Mouse (Mus musculus) E14TG2a.4 (cell line): ENCODE data around the gene Cd93.

Experiments
- H3K27me3 ChIP-seq: 2 replicates; pipeline ENCODE4 v1.6.1; 2014; ENCODE audit warnings: low read length, control low read depth; ENCODE audit not compliant: insufficient read depth
- H3K36me3 ChIP-seq: 2 replicates; pipeline ENCODE4 v1.6.1; 2014; ENCODE audit warnings: low read length, control low read depth; ENCODE audit not compliant: insufficient read depth
- H3K4me1 ChIP-seq: replicated peaks from 2 replicates; pipeline ENCODE4 v1.6.1; 2014; ENCODE audit warnings: low read depth, low read length, control low read depth
- H3K4me3 ChIP-seq: replicated peaks from 2 replicates; pipeline ENCODE4 v1.5.1; 2014; ENCODE audit warnings: mild to moderate bottlenecking, low read length
- H3K9me3 ChIP-seq: 2 replicates; pipeline ENCODE4 v1.6.1; 2014; ENCODE audit warnings: low read length, control low read depth
- CTCF ChIP-seq: conservative IDR thresholded peaks from 2 replicates; pipeline ENCODE4 v1.5.1; 2014; ENCODE audit warnings: low read length
- NANOG ChIP-seq: IDR thresholded peaks from 2 replicates; pipeline ENCODE4 v1.6.1; 2014; ENCODE audit warnings: borderline replicate concordance, low read length, mixed read lengths
- POU5F1 ChIP-seq: IDR thresholded peaks from 2 replicates; pipeline ENCODE4 v1.6.1; 2014; ENCODE audit warnings: low read length, borderline replicate concordance

Cd93 gene

DNA sequence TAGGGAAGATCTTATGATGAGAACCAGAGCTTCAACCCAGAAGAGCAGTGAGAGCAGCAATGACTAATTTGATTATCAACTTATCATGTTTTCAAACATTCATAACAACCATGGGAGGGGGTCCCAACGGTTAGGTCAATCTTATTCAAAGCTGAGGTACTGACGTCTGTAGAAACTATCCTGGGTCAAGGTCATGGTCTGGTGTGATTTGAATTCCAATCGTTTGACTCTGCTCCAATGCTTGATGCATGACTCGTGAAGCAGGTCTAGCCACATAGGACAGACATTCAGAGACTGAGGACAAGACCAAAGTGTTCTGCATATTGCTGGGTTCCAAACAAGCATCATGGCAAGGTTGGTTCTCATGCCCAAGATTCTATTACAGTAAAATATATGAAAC is 33.2 kb upstream of the Cd93 start:
- no peaks in the 10 kb centered on the region for H3K9me3 ChIP-seq
- no peaks in the 10 kb centered on the region for H3K36me3 ChIP-seq
- no peaks in the 10 kb centered on the region for H3K27me3 ChIP-seq
- TF ChIP-seq POU5F1: no peak
- no peak for TF ChIP-seq NANOG
- TF ChIP-seq CTCF: no peak
- no peak overlapping the region for H3K4me3 ChIP-seq
- no peaks in the 10 kb centered on the region for H3K4me1 ChIP-seq

DNA sequence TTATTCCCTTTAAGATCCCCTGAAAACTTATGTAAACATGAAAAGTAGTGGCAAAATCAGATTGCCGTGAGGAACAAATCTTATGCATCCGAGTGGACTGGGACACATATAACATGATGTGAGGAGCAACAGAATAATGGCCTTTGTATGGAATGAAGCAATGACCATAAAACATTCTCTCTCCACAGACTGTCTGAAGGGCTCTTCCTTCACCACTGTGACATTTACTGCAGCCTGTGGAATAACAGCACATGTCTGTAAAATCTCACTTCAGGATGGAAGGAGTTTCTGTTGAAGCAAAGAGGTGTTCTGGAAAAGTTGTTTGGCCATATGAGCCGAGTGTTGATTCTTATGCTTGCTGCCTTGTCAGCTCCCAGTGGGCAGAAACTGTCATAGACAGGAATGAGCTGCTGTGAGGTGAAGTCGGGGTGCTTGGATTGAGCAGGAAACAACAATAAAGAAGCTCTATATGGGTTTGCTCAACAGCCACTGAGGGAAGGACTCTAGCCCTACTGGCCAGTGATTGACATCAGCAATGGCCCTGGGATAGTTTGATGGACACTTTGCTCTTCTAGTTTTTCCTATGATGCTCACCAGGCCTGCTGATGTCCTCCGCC is 32.6 kb upstream of the Cd93 start:
- no peaks in the 10 kb centered on the region for H3K4me1 ChIP-seq
- H3K36me3 ChIP-seq: no peaks in the 10 kb centered on the region
- no peaks in the 10 kb centered on the region for H3K9me3 ChIP-seq
- H3K27me3 ChIP-seq: no peaks in the 10 kb centered on the region
- H3K4me3 ChIP-seq: no peak overlapping the region
- TF ChIP-seq NANOG (no peak), POU5F1 (no peak), CTCF (no peak)

DNA sequence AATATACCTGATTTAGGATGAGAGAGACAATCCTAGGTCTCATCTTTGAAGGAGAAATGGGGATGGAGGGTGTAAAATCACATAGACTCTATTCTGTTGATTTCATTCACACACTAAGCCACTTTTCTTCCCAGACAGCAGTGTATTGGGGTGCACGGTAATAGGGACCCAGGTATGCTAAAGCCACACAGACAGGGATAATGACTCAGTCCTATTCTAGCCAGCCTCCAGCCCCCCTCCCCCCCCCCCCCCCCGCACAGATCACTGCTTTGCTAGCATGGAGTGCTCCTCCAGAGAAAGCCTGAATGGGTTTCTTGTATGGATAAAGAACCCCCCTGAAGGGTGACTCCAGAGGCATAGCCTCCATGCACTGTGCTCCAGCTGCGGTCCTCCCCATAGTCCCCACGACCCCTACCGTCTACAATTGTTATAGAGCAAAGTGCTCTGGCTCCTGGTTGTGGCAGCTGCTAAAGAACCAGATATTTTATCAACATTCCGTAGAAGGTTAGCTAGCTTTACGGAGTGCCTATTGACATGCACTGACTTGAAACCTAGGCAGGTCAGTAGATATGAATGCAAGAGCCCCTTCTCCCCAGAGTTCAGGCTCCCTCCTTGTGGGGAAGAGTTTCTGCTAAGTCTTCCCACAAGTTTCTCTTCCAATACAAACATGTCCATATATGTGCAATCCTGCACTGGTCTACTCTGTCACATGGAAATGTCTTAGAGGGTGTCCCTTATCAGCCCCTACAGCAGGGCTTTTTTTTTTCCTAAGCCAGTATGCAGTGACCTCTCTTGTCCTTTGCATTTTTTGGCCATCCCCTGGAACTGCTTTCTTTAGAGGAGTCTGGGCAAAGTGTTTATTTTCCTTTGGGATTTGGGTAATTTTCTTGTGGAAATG is 26.2 kb upstream of the Cd93 start:
- Histone ChIP-seq H3K4me3 (no peak overlapping the region), H3K9me3 (no peaks in the 10 kb centered on the region), H3K27me3 (no peaks in the 10 kb centered on the region), H3K4me1 (no peaks in the 10 kb centered on the region), H3K36me3 (no peaks in the 10 kb centered on the region)
- no peak for TF ChIP-seq CTCF
- no peak for TF ChIP-seq NANOG
- TF ChIP-seq POU5F1: no peak

DNA sequence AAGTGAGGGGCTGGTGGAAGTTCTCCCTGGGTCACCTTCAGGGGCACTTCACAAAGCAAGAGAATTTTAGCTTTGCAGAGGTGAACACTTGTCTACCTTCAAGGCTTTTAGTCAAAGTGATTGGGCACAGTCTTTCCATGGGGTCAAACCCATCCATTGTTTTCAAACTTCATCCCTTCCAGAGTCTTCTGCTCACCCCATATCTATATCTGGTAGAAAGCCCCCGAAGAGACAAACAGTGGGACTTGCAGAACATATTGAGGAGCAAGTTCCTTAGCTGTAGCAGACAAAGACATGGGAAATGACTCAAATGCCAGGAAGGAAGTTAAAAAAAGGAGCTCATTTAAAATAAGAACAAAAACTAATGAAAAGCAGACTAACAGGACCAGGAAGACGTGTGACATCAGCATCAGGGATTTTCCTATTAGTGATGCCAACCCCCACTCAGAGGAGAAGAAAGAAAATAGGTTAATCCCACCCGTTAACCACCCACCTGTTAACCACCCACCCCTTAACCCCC is 24.6 kb upstream of the Cd93 start:
- H3K4me3 ChIP-seq: no peak overlapping the region
- H3K27me3 ChIP-seq: no peaks in the 10 kb centered on the region
- TF ChIP-seq CTCF (no peak), POU5F1 (no peak), NANOG (no peak)
- H3K4me1 ChIP-seq: no peaks in the 10 kb centered on the region
- no peaks in the 10 kb centered on the region for H3K9me3 ChIP-seq
- no peaks in the 10 kb centered on the region for H3K36me3 ChIP-seq

DNA sequence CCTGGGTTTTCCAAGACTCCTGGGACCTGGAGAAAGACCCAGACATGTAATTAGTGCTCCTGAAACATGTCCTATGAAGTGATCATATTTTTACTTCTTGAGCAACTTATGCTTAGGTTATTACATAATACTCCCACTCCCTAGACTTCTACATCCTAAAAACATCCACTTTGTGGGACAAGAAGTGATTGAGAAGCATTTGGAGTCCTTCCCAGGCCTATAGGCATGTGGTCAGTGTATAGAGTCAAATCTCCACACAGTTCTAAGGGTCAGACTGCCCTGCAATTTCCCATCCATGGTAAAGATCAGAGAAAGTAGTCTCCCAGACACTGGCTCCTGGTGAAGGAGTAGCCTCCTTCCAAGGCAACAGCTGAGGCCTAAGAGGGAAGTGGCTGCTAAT is 12.0 kb upstream of the Cd93 start:
- Histone ChIP-seq H3K9me3 (peaks cover 15% of the 10 kb centered on the region), H3K4me3 (no peak overlapping the region), H3K36me3 (no peaks in the 10 kb centered on the region), H3K4me1 (no peaks in the 10 kb centered on the region), H3K27me3 (peaks cover 4% of the 10 kb centered on the region; the same call in 1 of the 2 replicates)
- no peak for TF ChIP-seq CTCF
- TF ChIP-seq NANOG: no peak
- TF ChIP-seq POU5F1: no peak

DNA sequence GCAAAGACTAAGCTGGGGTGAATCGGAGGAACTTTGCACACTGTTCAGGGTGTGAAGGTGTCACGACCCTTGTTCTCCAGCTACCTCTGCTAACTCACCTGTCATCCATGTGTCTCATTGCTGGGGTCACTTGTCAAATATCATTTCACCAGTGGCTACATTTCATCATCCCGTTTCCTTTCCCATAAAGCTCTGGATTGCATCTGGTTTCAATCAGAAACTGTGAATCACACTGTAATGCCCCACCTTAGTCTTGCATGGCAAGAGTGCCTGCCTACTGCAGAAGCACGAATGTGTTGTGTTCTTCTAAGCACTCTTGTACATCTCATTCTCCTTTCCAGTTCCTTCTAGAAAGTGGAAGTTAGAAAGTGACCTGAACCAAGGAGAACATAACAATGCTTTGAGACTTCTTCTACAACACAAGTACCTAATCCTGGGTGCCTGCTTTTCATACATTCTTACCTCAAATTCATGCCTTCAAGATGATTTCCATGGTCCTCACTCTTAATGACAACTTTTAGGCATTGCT is 10.7 kb upstream of the Cd93 start:
- Histone ChIP-seq H3K4me3 (no peak overlapping the region), H3K9me3 (peaks cover 5% of the 10 kb centered on the region), H3K4me1 (no peaks in the 10 kb centered on the region), H3K36me3 (no peaks in the 10 kb centered on the region), H3K27me3 (peaks cover 4% of the 10 kb centered on the region; the same call in 1 of the 2 replicates)
- TF ChIP-seq NANOG: no peak
- no peak for TF ChIP-seq CTCF
- no peak for TF ChIP-seq POU5F1

DNA sequence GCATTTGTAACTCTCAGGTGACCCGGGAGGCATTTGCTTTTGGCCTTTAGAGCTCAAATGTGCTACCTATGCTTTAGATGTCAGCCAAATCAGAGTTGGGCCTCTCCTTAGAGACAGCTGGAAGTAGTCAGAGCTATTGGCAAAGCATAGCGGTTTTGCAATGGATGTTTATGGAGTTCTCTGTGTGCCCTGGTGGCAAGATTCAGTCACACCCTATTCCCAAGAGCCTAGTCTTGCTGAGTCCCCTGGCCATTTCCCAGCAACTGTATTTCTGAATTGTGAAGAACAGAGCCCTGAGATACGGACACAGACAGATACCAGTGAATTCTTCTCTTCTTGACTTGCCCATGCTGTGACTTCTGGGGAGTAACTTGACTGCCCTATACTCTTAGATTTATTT is 9.7 kb upstream of the Cd93 start:
- no peaks in the 10 kb centered on the region for H3K27me3 ChIP-seq
- TF ChIP-seq NANOG (no peak), CTCF (no peak), POU5F1 (no peak)
- H3K36me3 ChIP-seq: no peaks in the 10 kb centered on the region
- no peak overlapping the region for H3K4me3 ChIP-seq
- no peaks in the 10 kb centered on the region for H3K4me1 ChIP-seq
- H3K9me3 ChIP-seq: no peaks in the 10 kb centered on the region

DNA sequence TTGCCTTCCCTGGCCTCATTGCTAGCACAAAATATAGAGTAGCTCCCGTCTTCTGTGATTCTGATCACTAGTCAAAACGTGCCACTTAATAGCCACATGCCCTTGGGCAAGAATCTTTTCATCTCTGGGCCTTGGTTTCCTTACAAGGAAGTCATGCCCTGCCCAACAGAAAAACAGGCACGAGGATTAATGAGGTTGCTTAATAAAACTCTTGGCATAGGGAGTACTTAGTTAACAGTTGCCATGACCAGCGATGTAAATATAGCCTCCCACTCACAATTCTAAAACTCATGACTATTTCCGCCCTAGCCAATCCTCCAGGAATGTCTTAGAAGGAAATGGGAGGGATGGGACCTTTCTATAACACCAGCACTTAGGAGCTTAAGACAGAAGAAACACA is 8.1 kb upstream of the Cd93 start:
- Histone ChIP-seq H3K9me3 (no peaks in the 10 kb centered on the region), H3K27me3 (no peaks in the 10 kb centered on the region), H3K4me3 (no peak overlapping the region), H3K36me3 (no peaks in the 10 kb centered on the region), H3K4me1 (no peaks in the 10 kb centered on the region)
- TF ChIP-seq NANOG (no peak), POU5F1 (no peak), CTCF (no peak)
